13 mouse cellular contexts compared by ENCODE assay signal in the genomic region with DNA sequence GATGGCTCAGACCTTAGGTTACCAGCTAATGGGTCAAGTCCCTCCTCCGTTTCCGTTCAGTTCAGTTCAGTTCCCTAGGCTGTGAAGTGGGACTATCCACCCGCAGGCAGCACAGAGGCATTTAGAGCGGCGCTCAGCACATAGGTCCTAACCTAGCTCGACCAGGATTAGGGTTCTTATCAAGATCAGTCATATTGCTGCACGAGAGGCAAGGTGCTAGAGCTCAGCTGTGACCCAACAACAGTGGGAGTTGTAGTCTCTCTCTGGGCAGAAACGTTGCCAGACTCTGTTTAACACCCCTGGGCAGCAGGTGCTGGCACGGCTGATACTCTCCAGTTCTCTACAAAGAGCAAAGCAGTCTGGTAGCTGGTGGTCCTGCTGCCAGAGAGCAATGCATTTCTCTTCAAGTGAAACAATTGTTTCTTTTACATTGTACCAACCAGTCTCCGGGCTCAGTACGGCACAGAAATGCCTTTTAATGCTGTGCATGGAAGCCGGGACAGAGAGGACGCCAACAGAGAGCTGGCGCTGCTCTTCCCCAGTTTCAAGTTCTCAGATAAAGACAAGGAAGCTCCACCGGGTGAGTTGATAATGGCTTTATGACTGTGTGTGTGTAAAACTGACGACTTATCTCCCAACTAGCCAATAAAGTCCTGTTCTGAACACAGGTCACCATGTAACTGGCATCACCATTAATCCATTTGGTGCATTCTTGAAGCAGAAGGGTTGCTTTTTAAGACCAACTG. TPM values are rescaled to one million over a fixed set of nuclear protein-coding genes. Genes with fewer than 3 reads are reported as not detected.
DNase-seq lines count a peak whose midpoint lies in the region; ATAC-seq and TF ChIP-seq lines count a peak whose summit lies in the region.
"Had no signal": no experiment of that assay in that cellular context is flagged by ENCODE, and none has a peak within 500 bp of the region (broad histone marks: within the 10 kb centered on the region; RNA-seq: fewer than 3 reads in every experiment).

No protein-coding gene starts in this region.

- TF ChIP-seq RAD21 in CH12.LX (IDR thresholded peaks at IDR 0.05; ENCODE audit: low read depth, low read length): no peak

- no peaks in the 10 kb centered on the region for H3K79me2 ChIP-seq in CH12.LX (replicated peaks; ENCODE audit: control insufficient read depth, extremely low read depth, insufficient read depth, poor library complexity, severe bottlenecking)

- in situ Hi-C loops in CH12.LX (cut with MboI; ENCODE audit: low pct_ligation_motif_present, low pct_unique_long_range_greater_than_20kb, low sequenced_read_pairs): no loop called here

- no peak overlapping the region for H3K9ac ChIP-seq in CH12.LX (ENCODE audit: insufficient read depth, low read depth)
- no peak overlapping the region for H3K9ac ChIP-seq in liver, embryonic 14.5 days (replicated peaks)
- no peak overlapping the region for H3K9ac ChIP-seq in lung, postnatal 0 days (replicated peaks; ENCODE audit: low read depth)
- H3K9ac ChIP-seq: midbrain, embryonic 13.5 days had no signal

- H3K36me3 ChIP-seq in CH12.LX (replicated peaks in 1 of 2; ENCODE audit: control insufficient read depth in 1 of 2, insufficient read depth in 1 of 2, low read length in 1 of 2): peaks cover 6 to 13% of the 10 kb centered on the region in 2 experiments
- no peaks in the 10 kb centered on the region for H3K36me3 ChIP-seq in liver, embryonic 14.5 days (replicated peaks; ENCODE audit: control insufficient read depth, insufficient read depth, low read depth)
- no peaks in the 10 kb centered on the region for H3K36me3 ChIP-seq in lung, postnatal 0 days (ENCODE audit: insufficient read depth, low read length)

- peaks cover 3% of the 10 kb centered on the region in 2 experiments; a peak in 2 of 4 replicates for H3K4me1 ChIP-seq in CH12.LX (ENCODE audit: control insufficient read depth in 1 of 2, insufficient read depth in 2 of 2)
- peaks cover 3 to 15% of the 10 kb centered on the region in 2 experiments; a peak in 3 of 4 replicates for H3K4me1 ChIP-seq in liver, embryonic 14.5 days (replicated peaks; ENCODE audit: control insufficient read depth in 2 of 2, insufficient read depth in 2 of 2, low read length in 1 of 2)
- no peaks in the 10 kb centered on the region for H3K4me1 ChIP-seq in lung, postnatal 0 days (ENCODE audit: insufficient read depth, low read depth, low read length)

- H3K27me3 ChIP-seq in CH12.LX (replicated peaks): no peaks in the 10 kb centered on the region
- no peaks in the 10 kb centered on the region for H3K27me3 ChIP-seq in liver, embryonic 14.5 days (ENCODE audit: control insufficient read depth, insufficient read depth, low read length)
- no peaks in the 10 kb centered on the region for H3K27me3 ChIP-seq in lung, postnatal 0 days (replicated peaks; ENCODE audit: insufficient read depth, low read length)
- H3K27me3 ChIP-seq: midbrain, embryonic 13.5 days had no signal

- H3K4me2 ChIP-seq in CH12.LX (ENCODE audit: insufficient read depth, low read depth, poor library complexity, severe bottlenecking): peak overlapping the region; percentile 5; the same call in 1 of the 2 replicates
- H3K4me2 ChIP-seq in liver, embryonic 14.5 days (ENCODE audit: low read depth): peak overlapping the region; percentile 51
- H3K4me2 ChIP-seq in lung, postnatal 0 days (replicated peaks; ENCODE audit: low read depth, low read length): no peak overlapping the region
- H3K4me2 ChIP-seq: midbrain, embryonic 13.5 days had no signal

- dilution Hi-C loops in CH12.LX (cut with MboI; ENCODE audit: extremely low pct_ligation_motif_present, extremely low pct_unique_long_range_greater_than_20kb, low sequenced_read_pairs): no loop called here

- 23% methylated on average over 16 of the region's 16 CpGs for WGBS in liver, embryonic 14.5 days (ENCODE audit: insufficient replicate concordance)
- 59% methylated on average over 16 of the region's 16 CpGs for WGBS in lung, postnatal 0 days

- TF ChIP-seq CTCF in CH12.LX (conservative IDR thresholded peaks at IDR 0.05 in 1 of 2, IDR thresholded peaks at IDR 0.05 in 1 of 2; ENCODE audit: low read depth in 2 of 2, low read length in 2 of 2): no peak
- no peak for TF ChIP-seq CTCF in liver, embryonic 14.5 days (IDR thresholded peaks at IDR 0.05; ENCODE audit: low read depth)
- no peak for TF ChIP-seq CTCF in lung, postnatal 0 days (IDR thresholded peaks at IDR 0.05)

- no peak for TF ChIP-seq EP300 in CH12.LX (IDR thresholded peaks at IDR 0.05; ENCODE audit: low read length)
- TF ChIP-seq EP300 in liver, embryonic 14.5 days (IDR thresholded peaks at IDR 0.05; ENCODE audit: low read depth): no peak
- TF ChIP-seq EP300 in lung, postnatal 0 days (IDR thresholded peaks at IDR 0.05): no peak

- H3K9me3 ChIP-seq in CH12.LX (replicated peaks; ENCODE audit: low read length): no peaks in the 10 kb centered on the region
- no peaks in the 10 kb centered on the region for H3K9me3 ChIP-seq in liver, embryonic 14.5 days (ENCODE audit: control insufficient read depth, low read length)
- no peaks in the 10 kb centered on the region for H3K9me3 ChIP-seq in lung, postnatal 0 days (ENCODE audit: low read length)
- H3K9me3 ChIP-seq: midbrain, embryonic 13.5 days had no signal

- no peak overlapping the region for H3K4me3 ChIP-seq in CH12.LX (replicated peaks in 1 of 3; ENCODE audit: low read depth in 2 of 3, low read length in 2 of 3, poor library complexity in 1 of 3)
- peak overlapping the region; percentile 10 to 14; a peak in 3 of 4 replicates for H3K4me3 ChIP-seq in liver, embryonic 14.5 days (ENCODE audit: insufficient read depth in 1 of 2, low read depth in 2 of 2, low read length in 2 of 2)
- H3K4me3 ChIP-seq in lung, postnatal 0 days (ENCODE audit: low read depth, low read length): no peak overlapping the region
- H3K4me3 ChIP-seq: midbrain, embryonic 13.5 days had no signal

- TF ChIP-seq POLR2A in CH12.LX (IDR thresholded peaks at IDR 0.05; ENCODE audit: low read depth, low read length): no peak

- peak; percentile 56; the same call in 1 of the 2 replicates for ATAC-seq in erythroblast, adult 5-6 weeks (replicated peaks; ENCODE audit: low FRiP score, poor library complexity, severe bottlenecking)
- ATAC-seq in liver, embryonic 14.5 days (ENCODE audit: insufficient read depth): peak; percentile 76
- no peak for ATAC-seq in lung, postnatal 0 days
- ATAC-seq: midbrain, embryonic 13.5 days had no signal

- no peak overlapping the region for H3K27ac ChIP-seq in CH12.LX (ENCODE audit: insufficient read depth, low read depth)
- H3K27ac ChIP-seq in liver, embryonic 14.5 days: no peak overlapping the region
- H3K27ac ChIP-seq in lung, postnatal 0 days (ENCODE audit: low read length): no peak overlapping the region
- H3K27ac ChIP-seq: midbrain, embryonic 13.5 days had no signal

- peak; percentile 15 to 23 for DNase-seq in cerebellum, adult 18-20 months
- no peak for DNase-seq in cerebellum, adult 9-10 months
- DNase-seq in CH12.LX (ENCODE audit: extremely low read depth): no peak
- DNase-seq in liver, embryonic 14.5 days (ENCODE audit: low read depth in 3 of 3, low spot score in 3 of 3): peak in 1 of 3 experiments; percentile 14
- DNase-seq in lung, postnatal 0 days (ENCODE audit: low spot score): no peak
- DNase-seq in lung, adult 18-20 months: no peak
- DNase-seq in adrenal gland, adult 2 months: no peak
- DNase-seq: kidney, postnatal 14 days had no signal

TF ChIP-seq in CH12.LX, 34 proteins besides CTCF, POLR2A, EP300 and RAD21:
- TF ChIP-seq HCFC1 (IDR thresholded peaks at IDR 0.05; ENCODE audit: low read depth, low read length): no peak
- no peak for TF ChIP-seq MAFK (IDR thresholded peaks at IDR 0.05; ENCODE audit: insufficient replicate concordance, low read length)
- TF ChIP-seq USF2 (conservative IDR thresholded peaks at IDR 0.05; ENCODE audit: low read depth, low read length): no peak
- no peak for TF ChIP-seq NELFE (IDR thresholded peaks at IDR 0.05; ENCODE audit: low read depth, low read length)
- TF ChIP-seq JUN (IDR thresholded peaks at IDR 0.05; ENCODE audit: insufficient read depth, low read depth, low read length): no peak
- no peak for TF ChIP-seq MXI1 (IDR thresholded peaks at IDR 0.05; ENCODE audit: low read depth, low read length)
- TF ChIP-seq UBTF (IDR thresholded peaks at IDR 0.05; ENCODE audit: low read depth, low read length): no peak
- TF ChIP-seq PAX5 (IDR thresholded peaks at IDR 0.05; ENCODE audit: low read length): no peak
- TF ChIP-seq KAT2A (IDR thresholded peaks at IDR 0.05; ENCODE audit: insufficient replicate concordance, low read length): no peak
- no peak for TF ChIP-seq BHLHE40 (IDR thresholded peaks at IDR 0.05; ENCODE audit: low read depth, low read length)
- no peak for TF ChIP-seq ZC3H11A (IDR thresholded peaks at IDR 0.05; ENCODE audit: low read depth, low read length)
- TF ChIP-seq TBP (conservative IDR thresholded peaks at IDR 0.05; ENCODE audit: low read depth, low read length): no peak

RNA-seq across cellular contexts. Expression of a gene that starts 19.2 kb away (rescaled TPM):
- total RNA-seq in CH12.LX (2012; rRNA removed) (not detected in 2 replicates), CH12.LX (2014; rRNA removed) (not detected in 2 replicates)
- polyA plus RNA-seq in CH12.LX (2012; ENCODE audit: insufficient read length, low read depth): not detected in 2 replicates
- not detected in 2 replicates for total RNA-seq in erythroblast, adult 5-6 weeks (2015; ENCODE audit: low replicate concordance)
- total RNA-seq in erythroblast, adult 5-6 weeks (2017; ENCODE audit: low replicate concordance): not detected in 2 replicates
- polyA plus RNA-seq in liver, embryonic 14.5 days (2012; rRNA removed): 0.03 and 0.11 TPM in 2 replicates
- not detected in 2 replicates for polyA plus RNA-seq in liver, embryonic 14.5 days (2014; fragmentation: Nextera tagmentation; extraction: Ambion mirVana)
- 17.1 and 19.2 TPM in 2 replicates for polyA plus RNA-seq in lung, postnatal 0 days (2015; fragmentation: Nextera tagmentation; extraction: Ambion mirVana)
- not detected for total RNA-seq in adrenal gland, adult 2 months (2021)
- polyA plus RNA-seq in adrenal gland, adult 2 months (2012; rRNA removed): not detected in 2 replicates
- total RNA-seq: granulocyte monocyte progenitor cell, adult 5-6 weeks; heart, postnatal 10 days had no signal
- polyA plus RNA-seq: limb, embryonic 11.5 days had no signal

RNA-seq across cellular contexts. Expression of a gene that starts 33.3 kb away (rescaled TPM):
- total RNA-seq in CH12.LX (2012; rRNA removed): 0.21 TPM in 1 of 2 replicates, not detected in the other
- total RNA-seq in CH12.LX (2014; rRNA removed): not detected in 2 replicates
- not detected in 2 replicates for polyA plus RNA-seq in CH12.LX (2012; ENCODE audit: insufficient read length, low read depth)
- total RNA-seq in erythroblast, adult 5-6 weeks (2015; ENCODE audit: low replicate concordance): 4.4 TPM in 1 of 2 replicates, not detected in the other
- 1.3 and 2.7 TPM in 2 replicates for total RNA-seq in erythroblast, adult 5-6 weeks (2017; ENCODE audit: low replicate concordance)
- 2.0 and 2.7 TPM in 2 replicates for polyA plus RNA-seq in liver, embryonic 14.5 days (2012; rRNA removed)
- polyA plus RNA-seq in liver, embryonic 14.5 days (2014; fragmentation: Nextera tagmentation; extraction: Ambion mirVana): 3.5 TPM in 2 replicates
- 13.9 and 22.4 TPM in 2 replicates for polyA plus RNA-seq in lung, postnatal 0 days (2015; fragmentation: Nextera tagmentation; extraction: Ambion mirVana)
- 10 to 100 TPM; 61.0 to 61.1 TPM for total RNA-seq in adrenal gland, adult 2 months (2021)
- polyA plus RNA-seq in adrenal gland, adult 2 months (2012; rRNA removed): 31.4 and 33.1 TPM in 2 replicates

Comparison
In these comparisons a context has a peak if more than half of its experiments do, and no peak if none do; other contexts are left out.
1. DNase-seq: peak in cerebellum, adult 18-20 months (2 of 2); none in cerebellum, adult 9-10 months (single experiment), CH12.LX (single experiment), lung, postnatal 0 days (single experiment), lung, adult 18-20 months (0 of 2) and adrenal gland, adult 2 months (single experiment).
2. H3K4me3 ChIP-seq: peak in liver, embryonic 14.5 days (2 of 2); none in CH12.LX (0 of 3) and lung, postnatal 0 days (single experiment).
3. RNA of a gene that starts 19.2 kb away (polyA plus RNA-seq): 17.1 to 19.2 TPM in lung, postnatal 0 days; 0.03 to 0.11 TPM in liver, embryonic 14.5 days, not detected in CH12.LX and not detected in adrenal gland, adult 2 months; every median in the first group is over 10 times any median in the second.